Mouse (Mus musculus) thymus, adult 18-20 months (tissue): Measurements from ENCODE around the gene Ephb2.

Experiments used
- DNase-seq, 2 experiments: peaks; one replicate each; pipeline ENCODE4 v3.0.0; 2022; ENCODE audit warnings: mixed read lengths in 2 of 2

Ephb2 gene

DNA sequence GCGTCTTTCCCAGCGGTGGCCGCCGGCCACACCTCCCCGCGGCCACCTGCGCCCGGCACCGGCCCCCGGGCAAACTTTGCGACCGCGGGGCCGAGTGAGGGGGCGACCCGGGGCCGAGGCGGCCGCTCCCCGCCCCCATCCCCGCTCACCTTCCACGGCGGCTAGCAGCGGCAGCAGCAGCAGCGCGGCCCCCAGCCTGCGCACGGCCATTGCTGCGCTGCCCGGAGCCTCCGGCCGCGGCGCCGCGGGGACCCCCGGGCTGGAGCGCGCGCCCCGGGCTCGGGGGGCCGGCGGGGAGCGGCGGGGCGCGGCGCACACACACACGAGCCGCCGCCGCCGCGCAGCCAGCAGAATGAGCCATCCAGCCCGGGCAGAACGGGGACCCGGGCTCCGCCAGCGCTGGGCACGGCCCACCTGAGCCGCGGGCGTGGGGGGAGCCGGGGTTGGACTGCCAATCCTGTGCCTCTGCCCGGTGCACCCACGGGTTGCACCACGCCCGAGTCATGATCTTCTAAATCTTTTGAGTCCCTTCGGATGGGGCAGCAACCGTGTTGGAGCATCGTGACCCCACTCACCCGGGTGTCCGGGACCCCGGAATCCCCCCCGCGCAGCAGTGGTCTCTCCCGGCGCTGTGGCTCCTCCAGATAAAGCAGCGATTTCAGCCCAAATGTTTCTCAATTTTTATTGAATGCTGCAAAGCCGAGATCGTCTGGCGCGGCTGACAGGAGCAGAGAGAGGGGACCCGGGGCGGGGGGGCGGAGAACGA is at the start of gene Ephb2:
Ephb2 (minus strand) TSS at position 368 of the 766 bp plus-strand sequence.
- peak; percentile 43 to 53 for DNase-seq

- DNase-seq: no peak
Observed at GRCm38 (mm10) chr4:136878601-136879000, 42.8 kb upstream of the Ephb2 start.

DNA sequence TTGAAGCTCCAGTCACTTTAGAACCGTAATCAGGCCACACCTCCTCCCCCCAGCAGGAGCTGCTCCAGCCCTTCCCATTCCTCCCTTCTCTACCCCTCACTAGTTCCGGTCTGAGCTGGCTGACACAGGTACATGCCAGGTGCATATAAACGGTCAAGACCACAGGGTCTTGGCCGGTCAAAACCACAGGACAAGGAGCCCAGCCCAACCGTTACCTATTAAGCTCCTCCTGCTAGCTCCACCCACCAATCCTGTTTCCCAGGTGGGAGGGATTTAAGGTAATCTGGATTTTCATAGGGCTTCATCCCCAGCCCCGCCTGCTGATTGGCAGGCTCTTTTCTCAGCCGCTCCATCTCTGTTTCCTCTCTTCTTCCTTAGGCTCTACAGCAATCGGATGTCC is 42.4 kb upstream of the Ephb2 start:
- no peak for DNase-seq

GRCm38 (mm10) chr4:136876971-136877370 is 41.2 kb upstream of the Ephb2 start:
- DNase-seq: peak; percentile 20 to 30

GRCm38 (mm10) chr4:136875012-136875411 is 39.2 kb upstream of the Ephb2 start:
- DNase-seq: no peak

DNA sequence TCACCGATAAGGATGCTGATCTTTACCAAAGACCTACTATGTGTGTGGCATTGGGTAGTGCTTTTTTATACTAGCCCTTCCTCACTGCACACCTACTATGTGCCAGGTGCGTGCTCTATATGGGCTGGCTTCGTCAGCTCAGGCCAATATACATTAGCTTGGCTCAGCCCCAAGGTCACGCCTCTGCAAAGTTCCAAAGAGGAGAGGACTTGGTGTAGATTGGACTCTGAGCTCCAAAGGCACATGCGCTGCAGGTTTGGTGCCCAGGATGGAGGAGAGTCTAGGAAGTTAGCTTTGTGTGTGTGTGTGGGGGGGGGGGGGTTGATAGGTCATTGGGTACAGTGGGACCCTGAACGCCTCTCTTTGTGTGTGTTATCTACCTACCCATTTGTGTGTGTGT is 32.6 kb upstream of the Ephb2 start:
- no peak for DNase-seq

GRCm38 (mm10) chr4:136867690-136868345 is 32.0 kb upstream of the Ephb2 start:
- no peak for DNase-seq

GRCm38 (mm10) chr4:136865531-136865930 is 29.7 kb upstream of the Ephb2 start:
- DNase-seq: no peak

DNA sequence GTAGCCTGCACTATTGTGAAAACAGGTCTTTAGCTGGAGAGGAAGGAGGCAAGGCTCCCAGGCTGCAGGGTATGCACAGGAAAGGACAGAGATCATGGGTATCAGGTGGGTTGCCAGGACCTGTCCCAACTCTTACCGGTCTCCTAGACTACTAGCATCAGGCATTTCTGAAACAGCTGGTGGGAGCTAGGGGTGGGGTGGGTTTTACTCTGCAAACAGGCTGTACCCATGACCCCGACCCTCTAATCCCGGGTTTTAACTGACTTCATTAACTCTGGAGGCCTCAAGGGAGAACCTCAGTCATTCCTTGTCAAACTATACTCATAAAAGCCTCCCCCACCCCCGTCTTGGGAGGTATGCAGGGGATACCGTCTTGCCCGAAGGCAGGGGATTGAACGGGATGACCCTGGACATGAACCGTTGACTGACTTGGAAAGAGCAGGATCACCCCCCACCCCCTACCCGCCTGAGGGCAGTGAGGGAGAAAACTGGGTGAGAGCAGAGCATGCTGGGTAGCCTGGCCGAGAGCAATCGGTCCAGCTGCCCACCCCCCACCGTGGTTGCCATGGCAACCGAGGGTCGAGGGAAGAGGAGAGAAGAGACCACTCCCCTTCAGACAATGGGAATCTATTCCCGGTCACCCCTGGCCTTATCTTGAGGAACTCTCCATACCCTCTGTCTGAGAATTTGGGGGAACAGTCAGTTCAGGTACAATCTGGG is 29.1 kb upstream of the Ephb2 start:
- no peak for DNase-seq

DNA sequence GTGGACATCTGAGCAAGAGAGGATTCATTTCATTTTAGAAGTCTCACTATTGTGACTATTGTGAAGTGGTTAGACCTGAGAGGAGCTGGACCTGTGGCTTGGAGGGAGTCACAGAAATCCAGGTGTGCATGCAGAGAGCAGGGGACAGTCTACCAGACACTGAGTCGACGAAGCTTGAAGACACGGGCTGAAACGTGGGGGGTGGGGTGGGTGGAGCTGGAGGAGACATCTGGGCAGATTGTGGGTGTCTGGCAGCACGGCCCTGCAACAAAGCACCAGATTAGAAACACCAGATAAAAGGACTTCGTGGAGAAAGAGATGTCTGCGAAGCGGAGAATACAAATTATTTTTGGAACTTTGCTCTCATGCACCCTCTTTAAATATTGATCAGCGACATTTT is 27.7 kb upstream of the Ephb2 start:
- no peak for DNase-seq

GRCm38 (mm10) chr4:136862411-136862810 is 26.6 kb upstream of the Ephb2 start:
- DNase-seq: no peak

DNA sequence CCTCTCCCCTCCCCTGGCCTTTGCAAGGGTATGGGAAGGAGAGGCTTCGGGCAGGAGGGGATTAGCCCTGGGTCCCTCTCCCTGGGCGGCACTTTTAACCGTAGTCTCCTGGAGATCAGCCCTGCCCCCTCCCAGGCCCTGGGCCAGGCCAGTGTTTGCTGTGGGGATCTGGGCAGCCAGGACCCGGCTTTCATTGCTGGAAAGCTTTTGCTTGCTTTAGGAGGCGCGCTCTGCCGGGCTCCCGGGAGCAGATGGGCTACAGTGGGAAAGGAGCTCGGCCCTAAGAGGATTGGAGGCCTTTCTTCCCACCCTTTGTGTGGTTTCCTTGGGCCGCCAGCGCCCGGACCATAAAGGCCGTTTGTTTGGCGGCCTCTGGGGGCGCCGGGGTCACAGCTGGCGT is 26.0 kb upstream of the Ephb2 start:
- no peak for DNase-seq

DNA sequence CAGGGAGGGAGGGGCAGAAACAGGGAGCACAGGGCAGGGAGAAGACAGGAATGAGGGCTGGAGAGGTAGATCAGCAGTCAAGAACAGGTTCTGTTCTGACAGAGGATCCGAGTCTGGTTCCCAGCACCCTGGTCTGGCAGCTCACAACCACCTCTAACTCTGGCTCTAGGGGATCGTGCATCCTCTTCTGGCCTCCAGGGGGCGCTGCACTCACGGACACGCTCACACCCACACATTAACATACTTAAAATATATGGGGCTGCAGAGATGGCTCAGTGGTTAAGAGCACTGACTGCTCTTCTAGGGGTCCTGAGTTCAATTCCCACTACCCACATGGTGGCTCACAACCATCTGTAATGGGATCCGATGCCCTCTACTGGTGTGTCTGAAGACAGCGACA is 24.2 kb upstream of the Ephb2 start:
- no peak for DNase-seq

DNA sequence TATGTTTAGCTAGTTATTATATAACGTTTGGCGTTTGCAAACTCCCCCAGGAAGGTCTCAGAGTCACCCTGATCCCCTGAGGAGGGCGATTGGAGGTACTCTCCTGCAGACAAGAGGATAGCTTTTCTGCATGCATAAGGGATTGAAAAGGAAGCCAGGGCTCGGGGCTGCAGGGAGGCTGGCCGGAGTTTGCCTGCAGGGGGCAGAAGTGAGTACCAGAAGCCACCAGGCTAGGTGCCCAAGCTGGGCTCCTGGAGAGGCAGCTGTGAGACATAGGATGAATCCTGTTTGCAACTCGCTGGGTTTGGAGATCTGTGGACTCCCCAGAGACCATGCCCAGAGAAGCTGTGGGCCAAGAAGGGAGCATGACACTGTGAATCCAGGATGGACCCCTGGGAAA is 19.3 kb upstream of the Ephb2 start:
- no peak for DNase-seq

GRCm38 (mm10) chr4:136852989-136853388 is 17.2 kb upstream of the Ephb2 start:
- no peak for DNase-seq

- DNase-seq: no peak
Observed at GRCm38 (mm10) chr4:136852119-136852518, 16.3 kb upstream of the Ephb2 start.

- DNase-seq: no peak
Observed at GRCm38 (mm10) chr4:136848565-136848964, 12.8 kb upstream of the Ephb2 start.

DNA sequence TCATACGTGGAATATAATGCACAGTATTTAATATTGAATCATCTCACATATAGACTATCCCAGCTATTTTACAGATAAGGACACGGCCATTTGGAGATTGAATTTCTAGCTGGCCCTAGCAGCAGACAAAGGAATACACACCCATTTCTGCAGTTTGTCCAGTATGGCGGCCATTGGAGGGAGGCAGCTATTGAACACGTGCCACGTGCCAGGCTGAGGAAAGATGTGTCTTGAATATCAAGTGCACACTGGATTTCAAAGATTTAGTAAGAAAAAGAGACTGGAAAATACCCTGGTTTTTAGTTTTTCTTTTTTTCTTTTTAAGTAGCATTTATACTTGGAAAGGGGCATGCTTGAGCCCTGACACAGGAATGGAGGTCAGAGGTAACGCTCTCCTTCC is 11.4 kb upstream of the Ephb2 start:
- no peak for DNase-seq

- no peak for DNase-seq
Observed at GRCm38 (mm10) chr4:136842802-136843201, 7.0 kb upstream of the Ephb2 start.

DNA sequence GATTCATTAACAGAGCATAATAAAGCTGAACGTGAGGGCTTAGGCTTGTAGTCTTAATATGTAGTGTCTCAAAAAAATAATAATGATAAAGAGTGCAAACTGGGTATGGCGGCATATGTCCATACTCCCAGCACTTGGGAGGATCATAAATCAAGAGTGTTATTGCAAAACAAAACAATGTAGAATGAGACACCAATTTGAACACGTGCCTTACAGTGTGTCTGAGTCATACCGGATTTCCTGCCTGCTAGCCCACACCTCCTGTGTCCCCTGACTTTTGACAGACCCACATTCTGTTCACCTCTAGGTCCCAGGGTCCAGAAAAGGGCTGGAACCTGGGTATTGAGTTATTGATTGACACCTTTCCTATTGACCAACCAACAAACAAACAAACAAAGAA is 6.2 kb upstream of the Ephb2 start:
- DNase-seq: no peak

- DNase-seq: peak; percentile 45 to 50
Observed at GRCm38 (mm10) chr4:136841056-136841455, 5.3 kb upstream of the Ephb2 start.

- no peak for DNase-seq
Observed at GRCm38 (mm10) chr4:136838462-136838861, 2.7 kb upstream of the Ephb2 start.

DNA sequence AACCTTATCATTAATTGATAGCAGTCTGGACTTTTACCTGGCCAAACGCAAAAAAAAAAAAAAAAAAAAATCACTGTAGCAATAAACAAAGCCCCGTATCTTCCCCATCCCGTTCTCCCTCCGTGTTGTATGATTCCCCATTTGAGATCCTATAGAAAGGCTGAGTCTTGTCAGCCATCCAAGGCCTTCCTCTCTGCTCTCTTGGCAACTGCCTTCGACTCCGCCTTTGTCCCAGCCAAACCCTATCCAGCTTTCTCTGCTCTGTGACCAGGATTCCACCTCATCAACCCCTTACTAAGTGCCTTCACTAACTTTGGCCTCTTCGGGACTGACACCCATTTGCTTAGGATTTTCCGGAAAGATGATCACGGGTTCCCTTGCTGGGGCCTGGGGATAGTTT is 2.2 kb upstream of the Ephb2 start:
- no peak for DNase-seq

DNA sequence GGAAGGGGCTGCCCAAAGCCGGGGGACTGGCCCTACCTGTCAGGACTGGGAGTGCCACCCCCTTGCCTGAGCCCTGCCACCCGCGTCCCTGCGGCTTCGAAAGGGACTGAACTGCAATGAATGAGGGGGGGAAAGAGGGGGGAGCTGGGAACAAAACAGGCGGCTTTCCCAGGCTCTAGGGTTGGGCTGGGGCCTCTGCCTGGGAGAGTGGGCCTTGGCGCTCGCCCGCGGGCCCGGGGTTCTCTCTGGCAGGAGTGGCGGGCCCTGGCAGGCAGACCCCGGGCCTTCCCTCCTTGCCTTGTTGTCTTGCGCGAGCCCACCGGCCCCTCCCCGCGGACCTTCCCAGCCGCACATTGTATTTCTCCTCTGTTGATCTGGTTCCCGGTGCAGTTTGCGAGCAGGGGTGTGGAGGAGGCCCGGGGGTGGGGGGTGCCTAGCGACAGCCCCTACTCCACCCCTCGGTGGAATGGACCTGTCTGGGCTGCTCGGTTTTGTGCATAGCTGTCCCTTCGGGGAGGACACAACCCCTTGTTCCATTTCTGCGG is 671 bp upstream of the Ephb2 start:
- DNase-seq: no peak
